Mouse (Mus musculus): ENCODE measurements at regions not wholly inside any gene's neighbourhood (a gene's known extent, or its start where the extent isn't known, plus 50 kb on each side); places are given as distances from the start of the nearest gene placed in this dataset.

DNA sequence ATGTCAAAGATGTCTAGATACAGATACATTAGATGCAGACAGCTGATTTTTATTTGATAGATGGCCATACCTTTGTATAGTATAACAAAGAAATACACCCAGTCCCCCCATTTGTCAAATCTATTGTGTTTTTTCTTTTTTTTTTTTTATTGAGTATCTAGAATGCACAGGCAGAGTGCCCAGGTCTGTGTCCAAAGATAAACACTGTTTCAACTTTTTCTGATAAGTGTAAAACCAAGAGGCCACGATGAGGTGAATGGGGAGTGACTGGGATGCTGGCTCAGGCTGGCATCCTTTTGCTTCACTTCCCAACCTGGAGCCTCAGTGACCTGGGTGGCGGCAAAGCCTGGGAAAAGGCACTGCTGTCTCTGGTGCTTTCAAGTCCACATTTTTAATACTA lies 54.4 kb upstream of the Prdm1 start:
- no peak for TF ChIP-seq CTCF (conservative IDR thresholded peaks at IDR 0.05; ENCODE audit: insufficient read depth, insufficient read length, low read depth, low read length)
- no peak for TF ChIP-seq POLR2A (IDR thresholded peaks at IDR 0.05; ENCODE audit: low read depth, low read length)

All from kidney, adult 2 months (tissue).